Comparison of ENCODE assay signal across 8 mouse cellular contexts in the genomic region with DNA sequence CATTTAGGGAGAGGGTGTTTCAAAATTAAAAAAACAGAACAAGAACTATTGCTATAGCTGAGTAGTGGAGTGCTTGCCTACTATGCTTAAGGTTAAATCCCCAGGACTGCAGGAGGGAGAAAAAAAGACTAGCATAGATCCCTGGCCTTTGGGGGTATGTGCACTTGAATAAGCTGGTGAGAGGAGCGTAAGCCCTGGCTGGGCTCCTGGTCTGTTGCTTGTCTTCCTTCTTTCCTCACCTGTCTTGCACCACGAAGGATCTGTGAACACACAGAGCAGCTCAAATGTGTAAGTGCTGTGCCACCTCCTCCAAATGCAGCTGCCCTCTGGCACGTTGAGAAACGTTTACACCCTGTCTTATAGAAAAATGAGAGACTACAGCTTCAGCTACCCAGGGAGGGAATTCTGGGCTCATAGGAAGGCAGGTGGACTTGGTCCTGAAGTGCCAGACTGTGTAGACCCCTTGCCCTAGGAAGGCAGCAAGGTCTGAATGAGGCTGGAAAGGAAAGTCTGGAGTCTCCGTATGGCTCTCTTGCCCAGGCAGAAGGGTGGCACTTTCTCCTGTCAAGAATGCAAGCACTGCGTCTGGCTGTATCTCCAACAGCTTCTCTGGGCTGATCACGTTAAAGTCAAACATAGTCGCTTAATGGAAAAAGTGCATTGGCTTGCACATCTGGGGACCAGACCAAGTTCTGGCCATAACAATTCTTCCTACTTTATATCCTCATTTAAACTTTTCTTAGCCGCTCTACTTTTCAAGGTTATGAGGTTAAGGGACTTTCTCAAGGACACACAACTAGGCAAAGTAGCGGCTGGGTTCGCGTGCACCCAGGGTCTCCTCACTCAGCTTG. TPM values are rescaled to one million over a fixed set of nuclear protein-coding genes. Genes with fewer than 3 reads are reported as not detected.
DNase-seq lines count a peak whose midpoint lies in the region; ATAC-seq and TF ChIP-seq lines count a peak whose summit lies in the region.

No protein-coding gene starts in this region.

- H3K4me2 ChIP-seq in heart, postnatal 0 days (ENCODE audit: low read depth, low read length), result peak overlapping the region; percentile 91
- H3K4me2 ChIP-seq in liver, embryonic 14.5 days (ENCODE audit: low read depth), result peak overlapping the region; percentile 83

- H3K27me3 ChIP-seq in cerebellum, adult 2 months (ENCODE audit: control insufficient read depth, insufficient read depth, low read length), result no peaks in the 10 kb centered on the region
- no peaks in the 10 kb centered on the region for H3K27me3 ChIP-seq in spleen, adult 2 months (ENCODE audit: control insufficient read depth, insufficient read depth, low read length)
- H3K27me3 ChIP-seq in heart, postnatal 0 days (ENCODE audit: control insufficient read depth, insufficient read depth, low read length), result no peaks in the 10 kb centered on the region
- no peaks in the 10 kb centered on the region for H3K27me3 ChIP-seq in liver, embryonic 14.5 days (ENCODE audit: control insufficient read depth, insufficient read depth, low read length)

- H3K9ac ChIP-seq in heart, postnatal 0 days (replicated peaks; ENCODE audit: low read depth, low read length), result peak overlapping the region; percentile 89; the same call in 1 of the 2 replicates
- H3K9ac ChIP-seq in liver, embryonic 14.5 days (replicated peaks), result peak overlapping the region; percentile 60

- 19% methylated on average over 12 of the region's 12 CpGs for WGBS in cerebellum, adult 2 months
- WGBS in spleen, adult 2 months, result 41% methylated on average over 12 of the region's 12 CpGs
- 17% methylated on average over 12 of the region's 12 CpGs for WGBS in heart, postnatal 0 days
- WGBS in liver, embryonic 14.5 days (ENCODE audit: insufficient replicate concordance), result 28% methylated on average over 12 of the region's 12 CpGs

- H3K27ac ChIP-seq in cerebellum, adult 2 months (ENCODE audit: insufficient read depth, low read length), result no peak overlapping the region; the same call in 1 of the 2 replicates
- H3K27ac ChIP-seq in spleen, adult 2 months (ENCODE audit: insufficient read depth, low read length), result no peak overlapping the region
- H3K27ac ChIP-seq in heart, postnatal 0 days (ENCODE audit: low read depth), result peak overlapping the region; percentile 83
- H3K27ac ChIP-seq in liver, embryonic 14.5 days, result no peak overlapping the region

- no peak for ATAC-seq in heart, postnatal 0 days (ENCODE audit: insufficient read depth, low read depth)
- ATAC-seq in liver, embryonic 14.5 days (ENCODE audit: insufficient read depth), result no peak
- ATAC-seq in granulocyte monocyte progenitor cell, adult 5-6 weeks (replicated peaks; ENCODE audit: poor library complexity, severe bottlenecking), result no peak

- H3K36me3 ChIP-seq in spleen, adult 2 months (ENCODE audit: control insufficient read depth, insufficient read depth, low read length), result no peaks in the 10 kb centered on the region
- no peaks in the 10 kb centered on the region for H3K36me3 ChIP-seq in heart, postnatal 0 days (replicated peaks; ENCODE audit: control insufficient read depth, insufficient read depth, low read length)
- H3K36me3 ChIP-seq in liver, embryonic 14.5 days (replicated peaks; ENCODE audit: control insufficient read depth, insufficient read depth, low read depth), result no peaks in the 10 kb centered on the region

- no peak for TF ChIP-seq EP300 in heart, postnatal 0 days (IDR thresholded peaks at IDR 0.05; ENCODE audit: low read depth)
- TF ChIP-seq EP300 in liver, embryonic 14.5 days (IDR thresholded peaks at IDR 0.05; ENCODE audit: low read depth), result no peak

- peaks cover 9% of the 10 kb centered on the region for H3K4me1 ChIP-seq in cerebellum, adult 2 months (ENCODE audit: control insufficient read depth, insufficient read depth, low read length)
- H3K4me1 ChIP-seq in spleen, adult 2 months (ENCODE audit: control insufficient read depth, insufficient read depth, insufficient read length), result peaks cover 4% of the 10 kb centered on the region; the same call in 1 of the 2 replicates
- peaks cover 20% of the 10 kb centered on the region for H3K4me1 ChIP-seq in heart, postnatal 0 days (ENCODE audit: control insufficient read depth, insufficient read depth)
- peaks cover 6 to 20% of the 10 kb centered on the region in 2 experiments for H3K4me1 ChIP-seq in liver, embryonic 14.5 days (replicated peaks; ENCODE audit: control insufficient read depth in 2 of 2, insufficient read depth in 2 of 2, low read length in 1 of 2)

- no peak for TF ChIP-seq CTCF in cerebellum, adult 2 months (IDR thresholded peaks at IDR 0.05; ENCODE audit: borderline replicate concordance, insufficient read depth, low read depth, low read length)
- no peak for TF ChIP-seq CTCF in spleen, adult 2 months (IDR thresholded peaks at IDR 0.05; ENCODE audit: extremely low read depth, insufficient read depth, insufficient read length, insufficient replicate concordance)
- TF ChIP-seq CTCF in heart, postnatal 0 days (IDR thresholded peaks at IDR 0.05; ENCODE audit: low read depth), result no peak
- no peak for TF ChIP-seq CTCF in liver, embryonic 14.5 days (IDR thresholded peaks at IDR 0.05; ENCODE audit: low read depth)

- no peak for TF ChIP-seq POLR2A in cerebellum, adult 2 months (IDR thresholded peaks at IDR 0.05; ENCODE audit: borderline replicate concordance, insufficient read depth, low read length)
- no peak for TF ChIP-seq POLR2A in spleen, adult 2 months (IDR thresholded peaks at IDR 0.05; ENCODE audit: low read depth, low read length)

- H3K4me3 ChIP-seq in cerebellum, adult 2 months (replicated peaks; ENCODE audit: insufficient read depth, low read depth, low read length), result peak overlapping the region; percentile 73
- peak overlapping the region; percentile 83 for H3K4me3 ChIP-seq in spleen, adult 2 months (ENCODE audit: extremely low read depth, insufficient read depth, insufficient read length)
- H3K4me3 ChIP-seq in heart, postnatal 0 days (ENCODE audit: low read depth, low read length), result peak overlapping the region; percentile 83
- H3K4me3 ChIP-seq in liver, embryonic 14.5 days (ENCODE audit: insufficient read depth in 1 of 2, low read depth in 2 of 2, low read length in 2 of 2), result peak overlapping the region; percentile 75 to 96

- H3K9me3 ChIP-seq in heart, postnatal 0 days (replicated peaks; ENCODE audit: control insufficient read depth, low read length), result no peaks in the 10 kb centered on the region
- no peaks in the 10 kb centered on the region for H3K9me3 ChIP-seq in liver, embryonic 14.5 days (ENCODE audit: control insufficient read depth, low read length)

- peak; percentile 23 to 29 for DNase-seq in cerebellum, adult 2 months
- no peak for DNase-seq in cerebellum, adult 9-10 months
- no peak for DNase-seq in spleen, adult 2 months (ENCODE audit: low read depth in 1 of 2, low spot score in 2 of 2)
- DNase-seq in spleen, postnatal 14 days (ENCODE audit: low spot score in 2 of 2), result no peak
- DNase-seq in heart, postnatal 0 days (ENCODE audit: low spot score), result peak; percentile 18
- DNase-seq in liver, embryonic 14.5 days (ENCODE audit: low read depth in 3 of 3, low spot score in 3 of 3), result no peak
- no peak for DNase-seq in natural killer cell, adult 2 months (ENCODE audit: low spot score in 2 of 2)

RNA-seq across cellular contexts. Expression of gene Rabep1, which starts 0.7 kb away (rescaled TPM):
- 35.4 and 35.9 TPM in 2 replicates for polyA plus RNA-seq in cerebellum, adult 2 months (2012; rRNA removed)
- 2.3 TPM in 2 replicates for polyA plus RNA-seq in spleen, adult 2 months (2012; rRNA removed)
- total RNA-seq in heart, postnatal 0 days (2014; rRNA removed; ENCODE audit: low replicate concordance), result 10.5 and 12.2 TPM in 2 replicates
- polyA plus RNA-seq in heart, postnatal 0 days (2015; fragmentation: Nextera tagmentation; extraction: Ambion mirVana), result 29.8 and 32.2 TPM in 2 replicates
- polyA plus RNA-seq in liver, embryonic 14.5 days (2012; rRNA removed), result 2.1 and 3.7 TPM in 2 replicates
- polyA plus RNA-seq in liver, embryonic 14.5 days (2014; fragmentation: Nextera tagmentation; extraction: Ambion mirVana), result 9.1 and 10.3 TPM in 2 replicates
- 20.4 and 22.5 TPM in 2 replicates for total RNA-seq in granulocyte monocyte progenitor cell, adult 5-6 weeks (2014; fragmentation: Nextera tagmentation)
- 32.1 and 36.9 TPM in 2 replicates for total RNA-seq in granulocyte monocyte progenitor cell, adult 5-6 weeks (2017)

RNA-seq across cellular contexts. Expression of gene Scimp, which starts 31.5 kb away (rescaled TPM):
- polyA plus RNA-seq in cerebellum, adult 2 months (2012; rRNA removed), result 0.10 TPM in 1 of 2 replicates, not detected in the other
- polyA plus RNA-seq in spleen, adult 2 months (2012; rRNA removed), result 6.8 and 7.6 TPM in 2 replicates
- not detected in 2 replicates for total RNA-seq in heart, postnatal 0 days (2014; rRNA removed; ENCODE audit: low replicate concordance)
- polyA plus RNA-seq in heart, postnatal 0 days (2015; fragmentation: Nextera tagmentation; extraction: Ambion mirVana), result 0.38 and 0.49 TPM in 2 replicates
- polyA plus RNA-seq in liver, embryonic 14.5 days (2012; rRNA removed), result 0.10 and 0.12 TPM in 2 replicates
- 0.51 and 0.64 TPM in 2 replicates for polyA plus RNA-seq in liver, embryonic 14.5 days (2014; fragmentation: Nextera tagmentation; extraction: Ambion mirVana)
- total RNA-seq in granulocyte monocyte progenitor cell, adult 5-6 weeks (2014; fragmentation: Nextera tagmentation), result not detected in 2 replicates
- not detected in 2 replicates for total RNA-seq in granulocyte monocyte progenitor cell, adult 5-6 weeks (2017)

Comparison
In these comparisons a context has a peak if more than half of its experiments do, and no peak if none do; other contexts are left out.
1. DNase-seq: peak in cerebellum, adult 2 months (2 of 2) and heart, postnatal 0 days (single experiment); none in cerebellum, adult 9-10 months (single experiment), spleen, adult 2 months (0 of 2), spleen, postnatal 14 days (0 of 2), liver, embryonic 14.5 days (0 of 3) and natural killer cell, adult 2 months (0 of 2).
2. Peak in every context shown above with its lines, with median percentiles within 50 percentile points of each other: H3K4me3 ChIP-seq.